In genomic region chr3:139728751-139729150, GRCm38 (mm10) we compare ENCODE assay signal across 23 mouse cellular contexts.
A peak's percentile ranks its signal among the peaks of the same experiment; 100 is the strongest.
DNase-seq lines count a peak whose midpoint lies in the region; ATAC-seq and TF ChIP-seq lines count a peak whose summit lies in the region.
"Had no signal": no experiment of that assay in that cellular context is flagged by ENCODE, and none has a peak within 500 bp of the region (broad histone marks: within the 10 kb centered on the region; RNA-seq: fewer than 3 reads in every experiment).

No protein-coding gene starts in this region.

- WGBS in kidney, postnatal 0 days, result 35% methylated on average over 7 of the region's 7 CpGs
- 41% methylated on average over 7 of the region's 7 CpGs for WGBS in neural tube, embryonic 13.5 days

- no peak overlapping the region for H3K4me3 ChIP-seq in kidney, postnatal 0 days (replicated peaks; ENCODE audit: low read depth, low read length)
- H3K4me3 ChIP-seq in neural tube, embryonic 13.5 days, result no peak overlapping the region
- H3K4me3 ChIP-seq: embryonic facial prominence, embryonic 12.5 days; embryonic facial prominence, embryonic 15.5 days; gastrocnemius, adult 2 months; hindbrain, embryonic 12.5 days; hindbrain, embryonic 15.5 days had no signal

- no peaks in the 10 kb centered on the region for H3K36me3 ChIP-seq in kidney, postnatal 0 days (ENCODE audit: insufficient read depth, low read length)
- H3K36me3 ChIP-seq in neural tube, embryonic 13.5 days, result no peaks in the 10 kb centered on the region
- H3K36me3 ChIP-seq: embryonic facial prominence, embryonic 12.5 days; embryonic facial prominence, embryonic 15.5 days; hindbrain, embryonic 12.5 days; hindbrain, embryonic 15.5 days had no signal

- TF ChIP-seq CTCF in kidney, postnatal 0 days (IDR thresholded peaks at IDR 0.05; ENCODE audit: low read depth), result no peak

- no peaks in the 10 kb centered on the region for H3K4me1 ChIP-seq in kidney, postnatal 0 days (replicated peaks; ENCODE audit: insufficient read depth, low read length)
- H3K4me1 ChIP-seq in neural tube, embryonic 13.5 days (replicated peaks), result 0 out of 2 replicates have a peak, but pooled peaks cover 5% of the 10 kb centered on the region
- H3K4me1 ChIP-seq: embryonic facial prominence, embryonic 12.5 days; embryonic facial prominence, embryonic 15.5 days; hindbrain, embryonic 12.5 days; hindbrain, embryonic 15.5 days had no signal

- H3K9me3 ChIP-seq in kidney, postnatal 0 days (replicated peaks; ENCODE audit: low read length), result no peaks in the 10 kb centered on the region
- H3K9me3 ChIP-seq in neural tube, embryonic 13.5 days, result no peaks in the 10 kb centered on the region
- H3K9me3 ChIP-seq: embryonic facial prominence, embryonic 12.5 days; embryonic facial prominence, embryonic 15.5 days; hindbrain, embryonic 12.5 days; hindbrain, embryonic 15.5 days had no signal

- no peak overlapping the region for H3K9ac ChIP-seq in kidney, postnatal 0 days (ENCODE audit: low read depth, low read length)
- no peak overlapping the region for H3K9ac ChIP-seq in neural tube, embryonic 13.5 days
- H3K9ac ChIP-seq: embryonic facial prominence, embryonic 12.5 days; embryonic facial prominence, embryonic 15.5 days; forebrain, postnatal 0 days; hindbrain, embryonic 12.5 days; hindbrain, embryonic 15.5 days had no signal

- 0 out of 2 replicates have a peak, but pooled peaks have one; percentile 7 for ATAC-seq in kidney, postnatal 0 days (replicated peaks; ENCODE audit: low FRiP score, low read depth)
- ATAC-seq in neural tube, embryonic 13.5 days (ENCODE audit: low read depth), result peak; percentile 61
- ATAC-seq: activated CD4-positive, CD25-positive, alpha-beta regulatory T cell, adult 4 months; forebrain, embryonic 14.5 days; forebrain, postnatal 0 days had no signal

- H3K27me3 ChIP-seq in kidney, postnatal 0 days (ENCODE audit: insufficient read depth, low read length), result no peaks in the 10 kb centered on the region
- H3K27me3 ChIP-seq in neural tube, embryonic 13.5 days, result no peaks in the 10 kb centered on the region
- H3K27me3 ChIP-seq: embryonic facial prominence, embryonic 12.5 days; embryonic facial prominence, embryonic 15.5 days; hindbrain, embryonic 12.5 days; hindbrain, embryonic 15.5 days had no signal

- H3K4me2 ChIP-seq in kidney, postnatal 0 days (ENCODE audit: low read length), result no peak overlapping the region
- H3K4me2 ChIP-seq in neural tube, embryonic 13.5 days, result no peak overlapping the region
- H3K4me2 ChIP-seq: embryonic facial prominence, embryonic 12.5 days; embryonic facial prominence, embryonic 15.5 days; heart, embryonic 11.5 days; hindbrain, embryonic 12.5 days; hindbrain, embryonic 15.5 days had no signal

- DNase-seq in embryo, embryonic 10 days (ENCODE audit: low spot score), result peak; percentile 6
- DNase-seq in embryo, embryonic 9.5 days (ENCODE audit: extremely low spot score), result no peak
- DNase-seq in kidney, postnatal 0 days (ENCODE audit: low spot score), result peak; percentile 8
- no peak for DNase-seq in kidney, postnatal 10 days
- DNase-seq in embryo, embryonic 10.5 days (ENCODE audit: low spot score), result peak; percentile 15
- DNase-seq in left cerebral cortex, adult 8-10 months (ENCODE audit: low spot score in 2 of 2), result no peak
- DNase-seq: adrenal gland, adult 8-10 months; adrenal gland, postnatal 25 days; cerebellum, adult 18-20 months; cerebellum, adult 9-10 months; cerebellum, postnatal 14 days; forebrain, postnatal 0 days; gastrocnemius, adult 2 months; gastrocnemius, postnatal 14 days; heart, adult 11 months had no signal

- H3K27ac ChIP-seq in kidney, postnatal 0 days, result no peak overlapping the region
- no peak overlapping the region for H3K27ac ChIP-seq in neural tube, embryonic 13.5 days (replicated peaks)
- H3K27ac ChIP-seq: embryonic facial prominence, embryonic 12.5 days; embryonic facial prominence, embryonic 15.5 days; gastrocnemius, adult 2 months; hindbrain, embryonic 12.5 days; hindbrain, embryonic 15.5 days had no signal

Comparison
In these comparisons a context has a peak if more than half of its experiments do, and no peak if none do; other contexts are left out.
1. DNase-seq: peak in embryo, embryonic 10 days (single experiment), kidney, postnatal 0 days (single experiment) and embryo, embryonic 10.5 days (single experiment); none in embryo, embryonic 9.5 days (single experiment), kidney, postnatal 10 days (single experiment) and left cerebral cortex, adult 8-10 months (0 of 2).